Mouse (Mus musculus) T-cell, adult 2 months (primary cell): Measurements from ENCODE around the gene Ypel1.

Experiments used
- DNase-seq: peaks from one replicate; pipeline ENCODE4 v3.0.0; 2022; ENCODE audit warnings: low spot score

Ypel1 gene

GRCm38 (mm10) chr16:17069511-17070443 is at the start of gene Ypel1:
Ypel1 (plus strand) TSS chr16:17069696.
- peak; percentile 55 for DNase-seq

GRCm38 (mm10) chr16:17024469-17025148 is 44.9 kb upstream of the Ypel1 start:
- DNase-seq, result no peak

DNA sequence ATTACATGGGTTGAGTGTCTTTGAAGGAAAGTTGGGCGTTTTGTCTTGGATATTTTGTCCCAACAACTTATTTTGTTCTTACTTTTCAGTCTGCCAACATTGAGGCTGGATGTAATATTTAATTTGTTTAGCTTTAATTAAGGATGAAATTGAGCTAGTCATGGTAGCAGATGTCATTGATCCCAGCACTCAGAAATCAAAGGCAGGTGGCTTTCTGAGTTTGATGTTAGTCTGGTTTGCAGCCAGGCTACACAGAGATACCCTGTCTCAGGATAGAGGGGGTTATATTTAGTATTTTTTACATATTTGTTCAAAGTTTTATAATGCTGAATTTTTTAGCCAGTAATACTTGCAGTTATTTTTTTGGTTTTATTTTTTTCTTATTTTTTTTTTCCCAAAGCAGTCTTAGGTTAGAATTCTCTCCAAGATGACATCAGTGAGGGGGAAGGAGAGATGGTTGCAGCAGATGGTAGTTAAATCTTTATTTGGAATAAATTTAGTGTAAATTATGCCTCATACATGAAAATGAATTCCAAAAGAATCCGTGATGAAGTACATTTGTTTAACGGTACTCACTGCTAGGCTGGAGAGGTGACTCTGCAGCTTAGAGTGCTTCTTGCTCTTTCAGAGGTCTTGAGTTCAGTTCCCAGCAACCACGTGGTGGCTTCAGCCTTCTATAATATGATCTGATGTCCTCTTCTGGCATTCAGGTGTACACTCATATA is 39.4 kb upstream of the Ypel1 start:
- DNase-seq, result no peak

DNA sequence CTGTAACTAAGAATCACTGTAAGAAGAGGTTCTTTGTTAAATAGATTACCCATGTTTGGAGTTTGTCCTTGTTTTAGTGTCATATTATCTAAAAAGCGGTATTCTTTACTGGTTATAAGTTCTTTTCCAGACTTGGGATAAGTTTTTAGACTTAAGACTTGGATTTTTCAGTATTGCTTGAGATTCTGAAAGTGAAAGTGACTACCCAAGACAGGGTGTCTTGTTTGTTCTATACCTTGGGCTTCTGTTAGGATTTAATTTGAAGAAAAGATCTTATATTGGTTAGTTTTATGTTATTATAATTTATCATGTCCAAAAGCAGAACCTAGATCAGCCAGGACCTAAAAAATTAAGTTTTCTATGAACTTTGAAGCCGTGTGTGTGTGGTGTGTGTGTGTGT is 35.7 kb upstream of the Ypel1 start:
- no peak for DNase-seq

GRCm38 (mm10) chr16:17040716-17041115 is 28.8 kb upstream of the Ypel1 start:
- DNase-seq, result no peak

DNA sequence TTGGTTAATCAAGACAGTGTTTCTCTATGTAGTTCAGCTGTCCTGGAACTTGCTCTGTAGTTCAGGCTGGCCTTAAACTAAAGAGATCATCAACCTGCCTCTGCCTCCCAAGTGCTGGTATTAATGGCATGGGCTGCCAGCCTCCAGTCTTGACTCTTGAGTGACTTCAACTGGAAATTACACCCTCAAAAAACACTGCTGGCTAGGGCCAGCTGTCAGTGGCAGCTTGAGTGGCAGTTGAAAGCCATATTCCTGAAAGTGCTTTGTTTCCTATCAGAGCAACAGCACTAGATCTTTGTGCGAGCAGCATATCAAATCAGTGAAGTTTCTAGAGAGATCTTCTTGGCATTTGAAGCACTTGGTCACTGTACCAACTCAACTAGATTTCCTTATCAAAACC is 28.1 kb upstream of the Ypel1 start:
- no peak for DNase-seq

- DNase-seq, result no peak
These were observed 25.2 kb upstream of the Ypel1 start for GRCm38 (mm10) chr16:17044320-17044719.

DNA sequence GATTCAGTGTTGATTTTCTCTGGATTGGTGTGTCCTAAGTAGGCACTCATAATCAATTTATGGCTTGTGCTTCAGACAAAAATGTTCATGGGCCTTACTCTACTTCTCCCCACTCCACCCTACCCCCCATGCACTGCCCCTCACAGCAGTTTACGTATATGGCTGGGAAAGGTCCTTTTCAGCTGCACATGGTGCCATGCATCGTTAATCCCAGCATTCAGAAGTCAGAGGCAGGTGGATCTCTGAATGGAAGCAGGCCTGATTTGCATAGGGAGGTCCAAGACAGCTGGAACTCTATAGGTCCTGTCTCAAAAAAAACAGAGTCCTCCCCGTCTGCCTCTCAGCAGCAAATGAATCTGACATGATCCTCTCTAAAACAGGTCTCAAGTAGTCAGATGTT is 24.2 kb upstream of the Ypel1 start:
- DNase-seq, result no peak

GRCm38 (mm10) chr16:17049886-17050285 is 19.6 kb upstream of the Ypel1 start:
- no peak for DNase-seq

DNA sequence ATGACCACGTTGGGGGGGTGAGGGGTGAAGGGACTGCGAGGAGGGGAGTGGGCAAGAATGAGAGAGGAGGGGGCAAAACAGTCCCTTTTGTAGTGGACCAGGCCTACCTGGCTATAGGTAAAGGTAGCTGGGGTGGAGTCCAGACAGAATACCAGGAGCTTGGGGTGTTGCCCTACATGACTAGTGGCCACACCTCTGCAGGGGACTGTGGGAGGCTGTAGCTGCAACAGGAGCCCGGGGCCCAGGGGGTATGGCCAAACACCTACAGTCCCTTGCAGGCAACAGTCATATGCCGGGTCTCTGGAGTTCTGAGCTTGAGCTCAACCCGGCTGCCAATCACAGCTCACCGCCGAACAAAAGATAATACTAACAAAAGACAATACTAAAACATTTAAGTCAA is 17.4 kb upstream of the Ypel1 start:
- DNase-seq, result no peak

GRCm38 (mm10) chr16:17053903-17054302 is 15.6 kb upstream of the Ypel1 start:
- DNase-seq, result no peak

GRCm38 (mm10) chr16:17055584-17055983 is 13.9 kb upstream of the Ypel1 start:
- DNase-seq, result no peak

- DNase-seq, result no peak
These were observed 7.2 kb upstream of the Ypel1 start for GRCm38 (mm10) chr16:17062338-17062737.

DNA sequence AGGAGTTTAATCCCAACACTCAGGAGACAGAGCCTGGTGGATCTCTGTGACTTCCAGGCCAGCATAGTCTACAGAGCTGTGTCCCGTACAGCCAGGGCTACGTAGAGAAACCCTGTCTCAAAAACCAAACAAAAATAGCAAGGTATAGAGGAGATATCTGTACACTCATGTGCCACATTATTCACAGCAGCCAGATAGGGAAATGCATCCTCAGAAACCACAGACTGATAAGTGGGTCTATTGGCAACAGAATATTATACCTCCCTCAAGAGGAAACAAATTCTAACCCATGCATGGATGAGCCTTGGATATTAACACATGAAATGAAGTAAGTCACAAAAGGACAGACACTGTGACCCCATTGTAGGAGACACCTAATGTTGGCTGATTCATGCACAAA is 1.9 kb upstream of the Ypel1 start:
- DNase-seq, result no peak

DNA sequence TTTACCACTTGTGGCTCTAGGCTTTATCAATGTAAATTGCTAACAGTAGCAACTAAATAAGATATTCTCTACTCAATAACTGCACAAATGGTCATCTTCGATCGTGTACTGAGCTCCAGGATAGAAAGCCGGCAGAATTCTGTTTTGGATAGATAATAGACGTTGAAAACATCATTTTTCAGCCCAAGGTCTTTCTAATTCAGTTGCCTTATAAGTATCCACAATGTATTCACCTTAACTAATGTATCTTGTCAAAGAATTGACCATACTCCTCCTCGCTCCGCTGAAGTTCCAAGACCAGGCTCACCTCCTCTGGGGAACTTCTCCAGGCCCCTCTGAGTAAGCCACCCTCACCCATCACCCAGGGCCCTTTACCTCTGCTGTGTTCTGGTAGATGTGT is 1.2 kb downstream of the Ypel1 start:
- DNase-seq, result no peak

DNA sequence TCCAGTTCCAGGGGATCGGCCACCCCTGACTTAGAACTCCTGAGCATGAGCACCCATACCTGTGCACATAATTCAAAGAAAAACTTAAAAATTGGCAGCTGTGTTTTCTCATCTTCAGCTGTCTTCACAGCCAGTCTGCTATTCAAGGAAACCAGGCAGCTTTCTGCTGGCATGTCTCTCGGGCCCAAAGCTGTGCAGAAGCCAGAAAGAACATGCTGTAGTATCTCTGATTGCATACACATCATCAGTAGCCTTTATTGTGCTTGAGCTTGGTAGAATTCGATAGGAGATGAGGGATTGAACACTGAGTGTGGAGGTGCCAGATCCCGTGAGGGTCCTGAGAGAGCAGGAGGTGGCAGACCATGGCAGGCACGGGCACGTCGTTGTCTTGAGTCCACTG is 3.5 kb downstream of the Ypel1 start:
- DNase-seq, result no peak

GRCm38 (mm10) chr16:17076301-17076700 is 6.8 kb downstream of the Ypel1 start:
- no peak for DNase-seq

DNA sequence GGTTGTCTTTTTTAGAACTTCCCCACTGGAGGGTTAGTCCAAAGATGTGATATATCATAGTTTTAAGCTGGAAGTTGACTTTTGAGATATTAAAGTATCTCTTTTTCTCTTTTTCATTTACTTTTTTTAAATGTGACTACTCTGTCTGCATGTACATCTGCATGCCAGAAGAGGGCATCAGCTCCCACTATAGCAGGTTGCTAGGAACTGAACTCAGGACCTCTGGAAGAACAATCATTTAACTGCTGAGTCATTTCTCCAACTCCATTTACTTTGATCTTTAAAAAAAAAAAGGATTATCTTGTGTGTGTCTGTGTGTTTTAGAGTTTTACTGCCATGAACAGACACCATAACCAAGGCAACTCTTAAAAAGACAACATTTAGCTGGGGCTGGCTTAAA is 7.4 kb downstream of the Ypel1 start:
- no peak for DNase-seq

- DNase-seq, result no peak
These were observed 8.6 kb downstream of the Ypel1 start for GRCm38 (mm10) chr16:17078101-17078500.

DNA sequence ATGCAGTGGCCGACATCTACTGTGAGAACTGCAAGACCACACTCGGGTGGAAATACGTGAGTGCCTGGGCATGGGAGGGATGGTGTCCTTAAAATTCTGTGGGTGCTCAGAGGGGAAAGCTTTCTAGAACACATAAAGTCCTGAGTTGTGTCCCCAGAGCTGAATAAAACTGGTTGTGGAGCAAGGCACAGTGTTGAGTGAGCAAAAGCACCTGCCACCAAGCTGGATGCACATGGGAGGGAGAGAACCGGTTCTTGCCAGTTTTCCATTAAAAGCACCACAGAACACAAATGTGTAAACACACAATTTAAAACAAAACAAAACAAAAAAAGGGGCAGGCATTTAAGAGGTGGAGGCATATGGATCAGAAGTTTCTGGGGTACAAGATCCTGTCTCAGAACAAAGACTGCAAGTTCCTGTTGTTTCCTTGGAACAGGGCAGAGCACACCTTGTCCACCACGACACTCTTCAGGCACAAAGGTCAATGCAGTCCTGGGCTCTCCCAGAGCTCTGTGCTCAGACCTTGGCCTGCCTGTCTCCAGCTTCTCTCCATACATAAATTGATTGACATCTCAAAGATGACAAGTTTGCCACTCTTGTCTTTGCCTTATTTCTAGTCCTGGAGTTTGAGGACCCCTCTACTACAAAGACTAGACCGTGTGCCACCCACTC is 12.8 kb downstream of the Ypel1 start:
- no peak for DNase-seq

DNA sequence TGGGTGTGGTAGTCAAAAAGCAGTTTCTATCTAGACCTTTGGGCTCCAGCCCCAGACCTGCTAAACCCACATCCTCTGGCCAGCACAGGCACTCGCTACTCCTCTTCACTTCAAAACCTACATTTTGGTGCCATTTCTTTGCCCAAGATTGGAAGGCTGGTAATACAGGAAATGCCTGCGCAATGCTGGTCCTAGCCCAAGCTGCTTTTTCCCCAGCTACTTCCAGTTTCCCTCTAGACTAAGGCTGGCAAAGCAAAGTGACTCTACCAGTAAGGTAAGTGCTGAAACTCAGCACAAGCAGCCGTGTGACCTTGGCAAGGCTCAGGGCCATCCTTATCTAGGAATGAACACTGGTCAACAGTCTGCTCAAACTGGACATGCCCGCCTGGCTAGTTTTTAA is 16.1 kb downstream of the Ypel1 start:
- DNase-seq, result no peak

- DNase-seq, result no peak
These were observed 16.7 kb downstream of the Ypel1 start for GRCm38 (mm10) chr16:17086241-17086640.
